Mouse (Mus musculus): ENCODE results near the gene Clcn2.

Gene Clcn2

DNA sequence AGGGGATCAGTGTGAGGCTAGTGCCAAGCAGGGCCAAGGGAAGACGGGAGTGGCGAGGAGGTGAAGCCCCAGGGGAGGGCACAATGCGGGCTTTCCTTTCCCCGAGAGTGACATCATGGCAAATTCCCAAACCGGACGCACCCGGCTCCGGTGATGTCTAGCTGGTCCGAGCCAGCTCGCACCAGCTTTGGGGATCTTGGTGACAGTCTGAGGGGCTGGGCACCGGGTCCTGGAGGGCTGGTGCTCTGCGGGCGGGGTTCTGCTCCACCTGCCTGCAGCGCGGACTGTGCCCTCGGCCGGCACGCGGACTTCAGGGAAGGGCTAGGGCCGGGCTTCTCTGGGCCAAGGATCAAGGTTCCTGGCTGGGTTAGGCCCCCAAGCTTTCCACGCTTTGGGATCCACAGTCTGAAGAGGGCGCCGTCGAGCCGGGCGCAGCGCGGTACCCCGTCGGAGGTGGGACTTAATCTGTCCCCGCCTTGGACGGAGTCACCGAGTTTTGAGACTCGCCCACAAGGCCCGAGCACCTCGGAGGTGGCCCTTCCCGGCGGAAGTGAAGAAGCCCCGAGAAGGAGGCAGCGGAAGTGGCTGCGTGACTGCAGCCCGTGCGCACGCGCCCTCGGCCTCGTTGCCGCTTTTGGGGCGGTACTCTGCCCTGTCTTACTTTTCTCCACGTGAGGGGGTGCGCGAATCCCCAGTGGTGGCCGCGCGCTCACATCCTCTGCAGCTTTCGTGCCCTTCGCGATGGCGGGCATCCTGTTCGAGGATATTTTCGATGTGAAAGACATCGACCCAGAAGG lies at the start of gene Clcn2, which contains the start of gene Polr2h:
Gene Clcn2, minus strand, starts transcription at position 566 of the 797 bp plus-strand sequence.
Gene Polr2h, plus strand, starts transcription at position 485 of the 797 bp plus-strand sequence.
- peak; percentile 95 to 98 for DNase-seq (ENCODE audit: low spot score in 2 of 2)

DNA sequence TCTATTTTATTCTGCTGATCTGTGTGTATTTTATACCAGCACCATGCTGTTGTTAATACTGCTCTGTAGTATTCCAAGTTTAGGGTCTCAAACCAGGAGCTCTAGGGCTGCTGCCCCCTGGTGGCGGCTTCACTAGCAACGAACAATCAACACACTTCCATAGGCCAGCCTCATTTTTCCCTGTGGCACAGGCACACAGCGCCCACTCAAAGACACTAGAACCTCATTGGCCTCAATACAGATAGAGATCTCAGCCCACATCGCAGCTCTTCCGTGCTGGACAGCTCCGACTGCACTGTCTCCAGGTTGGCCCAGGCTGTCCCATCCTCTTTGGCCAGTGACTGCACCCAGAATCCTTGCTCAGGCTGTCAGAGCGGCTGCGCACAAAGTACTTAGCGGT lies 47.7 kb upstream of the Clcn2 start:
- DNase-seq (ENCODE audit: low spot score in 2 of 2), result peak; percentile 24 to 76

DNA sequence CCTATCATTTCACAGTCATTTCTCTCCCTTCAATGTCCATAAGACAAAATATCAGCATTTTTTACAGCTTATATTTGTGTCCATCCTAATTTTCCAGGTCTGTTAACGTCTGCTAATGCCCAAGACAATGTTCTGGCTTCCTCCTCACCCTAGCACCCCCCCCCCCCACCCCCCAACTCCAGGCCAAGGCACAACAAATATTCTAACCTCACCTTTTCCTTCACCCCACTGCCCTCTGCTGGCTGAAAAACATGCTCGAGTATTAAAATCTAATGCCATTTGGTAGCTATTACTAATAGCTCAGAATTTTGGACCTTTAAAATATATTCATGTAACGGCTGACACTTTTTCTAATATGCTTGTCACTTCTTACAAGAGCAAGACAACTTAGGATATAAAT lies 44.1 kb upstream of the Clcn2 start:
- peak in 1 of 2 experiments; percentile 23 for DNase-seq (ENCODE audit: low spot score in 2 of 2)

DNA sequence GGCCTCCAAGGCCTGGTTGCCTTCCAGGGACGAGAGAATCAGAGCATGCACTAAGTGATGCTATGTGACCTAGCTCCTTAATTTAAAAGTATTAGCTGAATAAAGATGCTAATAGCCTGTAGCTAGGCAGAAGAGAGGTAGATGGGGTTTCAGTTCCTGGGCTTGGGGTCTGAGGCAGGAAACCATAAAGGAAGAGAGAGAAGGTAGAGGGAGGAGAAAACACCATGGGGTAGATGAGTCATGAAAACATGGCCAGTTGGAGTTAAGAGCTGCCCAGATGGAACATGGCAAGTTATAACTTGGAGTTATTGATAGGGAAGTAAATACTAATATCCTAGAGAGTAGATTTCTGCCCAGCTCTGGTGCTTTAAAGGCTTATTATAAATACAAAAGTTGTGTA lies 39.8 kb upstream of the Clcn2 start:
- DNase-seq (ENCODE audit: low spot score in 2 of 2), result no peak

DNA sequence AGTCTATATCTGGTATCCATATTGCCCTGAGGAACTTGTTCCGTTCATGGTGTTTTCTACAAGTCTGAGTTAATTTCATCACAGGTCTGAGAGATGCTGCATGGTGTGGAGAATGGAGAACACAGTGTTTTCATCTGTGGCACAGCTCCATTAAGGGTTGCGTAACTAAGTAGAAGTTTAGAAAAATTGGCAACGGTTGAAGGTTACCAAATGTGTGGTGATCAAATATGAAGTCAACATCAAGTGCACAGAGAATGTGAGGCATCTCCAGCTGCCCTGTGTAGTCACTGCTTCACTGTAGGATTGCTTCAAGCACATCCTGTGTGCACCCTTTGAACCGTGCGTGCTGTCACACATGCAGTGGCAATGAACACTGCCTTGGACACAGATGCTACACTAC lies 38.5 kb upstream of the Clcn2 start:
- no peak for DNase-seq (ENCODE audit: low spot score in 2 of 2)

DNA sequence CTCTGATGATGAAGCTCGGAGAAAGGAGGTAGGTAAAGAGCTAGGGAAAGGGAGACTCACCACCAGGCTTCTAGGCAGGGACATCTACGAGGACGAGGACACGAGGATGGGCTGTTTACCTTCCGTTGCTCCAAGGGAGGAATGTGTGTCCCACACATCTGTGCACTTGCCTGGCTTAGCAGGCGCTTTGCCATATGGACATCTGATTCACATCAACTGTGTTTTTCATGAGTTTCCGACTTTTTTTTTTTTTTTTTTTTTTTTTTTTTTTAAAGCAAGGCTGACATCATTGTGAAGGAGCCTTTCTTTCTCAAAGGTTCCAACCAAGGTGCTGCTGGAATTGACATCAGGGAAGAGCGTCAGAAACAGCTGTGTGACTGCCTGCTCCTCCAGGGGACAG lies 33.0 kb upstream of the Clcn2 start:
- no peak for DNase-seq (ENCODE audit: low spot score in 2 of 2)

DNA sequence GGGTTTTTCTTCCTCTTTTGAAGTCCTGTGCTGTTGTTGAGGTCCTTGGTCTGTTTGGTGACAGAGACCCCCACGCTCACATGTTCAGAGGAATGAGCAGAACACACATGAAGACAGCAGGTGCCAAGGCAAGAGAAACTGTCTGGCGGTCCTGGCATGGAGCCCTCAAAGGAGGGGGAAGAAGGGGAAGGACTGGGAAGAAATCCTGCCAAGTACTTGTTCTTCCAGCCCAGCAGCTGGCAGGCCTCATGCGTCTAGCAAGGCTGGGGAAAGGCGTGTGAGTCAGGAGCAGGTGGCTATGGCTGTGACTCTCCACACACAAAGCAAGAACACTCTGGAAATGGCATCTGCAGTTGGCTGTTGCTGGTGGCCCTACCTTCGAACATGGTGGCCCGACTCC lies 29.1 kb upstream of the Clcn2 start:
- DNase-seq (ENCODE audit: low spot score in 2 of 2), result no peak

DNA sequence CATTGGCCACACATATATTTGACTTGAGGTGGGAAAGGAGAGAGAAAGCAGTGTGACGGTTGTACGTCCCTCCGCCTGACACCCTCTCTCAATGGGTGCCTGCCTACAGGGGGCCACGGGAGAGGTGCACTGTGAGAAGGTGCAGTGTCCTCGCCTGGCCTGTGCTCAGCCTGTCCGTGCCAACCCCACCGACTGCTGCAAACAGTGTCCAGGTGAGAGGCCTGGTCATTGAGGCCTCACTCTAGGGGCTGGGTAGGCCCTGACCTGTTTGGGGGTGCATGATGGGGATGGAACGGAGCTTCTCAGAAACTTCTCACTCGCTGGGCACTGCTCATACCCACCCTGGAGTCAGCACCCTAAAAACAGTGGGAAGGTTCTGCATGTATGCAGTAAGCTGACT lies 22.3 kb upstream of the Clcn2 start:
- DNase-seq (ENCODE audit: low spot score in 2 of 2), result no peak

DNA sequence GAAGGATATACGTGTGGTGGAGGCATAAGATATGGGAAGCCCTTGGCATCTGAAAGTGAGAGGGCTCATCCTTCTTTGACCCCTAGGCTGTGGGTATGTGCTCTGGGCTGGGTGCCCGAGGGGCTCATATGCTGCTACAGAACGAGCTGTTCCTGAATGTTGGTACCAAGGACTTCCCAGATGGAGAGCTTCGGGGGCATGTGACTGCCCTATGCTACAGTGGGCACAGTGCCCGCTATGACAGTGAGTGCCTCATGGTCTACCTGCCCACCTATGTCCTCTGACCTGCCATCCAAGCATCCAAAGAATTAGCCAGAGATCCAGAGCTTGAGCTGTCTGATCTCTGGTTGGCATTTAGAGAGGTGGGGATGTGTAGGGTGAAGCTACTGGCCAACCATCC lies 19.3 kb upstream of the Clcn2 start:
- DNase-seq (ENCODE audit: low spot score in 2 of 2), result no peak

DNA sequence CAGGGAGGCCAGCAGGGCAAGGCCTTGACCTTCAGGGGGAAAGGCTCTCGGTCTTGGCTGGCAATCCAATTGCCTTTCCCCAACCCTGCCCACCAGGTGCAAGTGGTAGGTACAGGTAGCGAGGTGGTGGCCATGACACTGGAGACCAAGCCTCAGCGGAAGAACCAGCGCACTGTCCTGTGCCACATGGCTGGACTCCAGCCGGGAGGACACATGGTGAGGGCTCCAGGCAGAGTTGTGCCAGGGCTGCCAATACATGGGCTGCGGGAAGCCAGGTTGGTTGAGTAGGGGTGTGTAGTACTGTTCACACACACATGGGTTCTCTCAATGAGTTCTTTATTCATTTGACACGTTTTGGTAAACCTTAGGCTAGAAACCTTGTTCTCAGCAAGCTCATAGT lies 18.6 kb upstream of the Clcn2 start:
- no peak for DNase-seq (ENCODE audit: low spot score in 2 of 2)

DNA sequence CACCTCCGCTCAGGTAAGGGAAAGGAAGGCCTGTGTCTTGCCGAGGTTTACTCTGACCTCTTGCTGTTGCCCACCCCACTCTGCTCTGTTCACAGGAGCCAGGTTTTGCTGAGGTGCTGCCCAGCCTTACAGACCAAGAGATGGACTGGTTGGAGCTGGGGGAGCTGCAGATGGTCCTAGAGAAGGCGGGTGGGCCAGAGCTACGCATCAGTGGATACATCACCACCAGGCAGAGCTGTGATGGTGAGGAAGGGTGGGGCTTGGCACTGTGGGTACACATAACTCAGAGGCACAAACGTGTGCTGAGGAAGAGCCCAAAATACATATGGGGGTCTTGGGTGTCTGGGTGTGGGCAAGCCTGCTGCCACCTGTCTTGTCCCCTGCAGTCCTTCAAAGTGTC lies 18.1 kb upstream of the Clcn2 start:
- no peak for DNase-seq (ENCODE audit: low spot score in 2 of 2)

DNA sequence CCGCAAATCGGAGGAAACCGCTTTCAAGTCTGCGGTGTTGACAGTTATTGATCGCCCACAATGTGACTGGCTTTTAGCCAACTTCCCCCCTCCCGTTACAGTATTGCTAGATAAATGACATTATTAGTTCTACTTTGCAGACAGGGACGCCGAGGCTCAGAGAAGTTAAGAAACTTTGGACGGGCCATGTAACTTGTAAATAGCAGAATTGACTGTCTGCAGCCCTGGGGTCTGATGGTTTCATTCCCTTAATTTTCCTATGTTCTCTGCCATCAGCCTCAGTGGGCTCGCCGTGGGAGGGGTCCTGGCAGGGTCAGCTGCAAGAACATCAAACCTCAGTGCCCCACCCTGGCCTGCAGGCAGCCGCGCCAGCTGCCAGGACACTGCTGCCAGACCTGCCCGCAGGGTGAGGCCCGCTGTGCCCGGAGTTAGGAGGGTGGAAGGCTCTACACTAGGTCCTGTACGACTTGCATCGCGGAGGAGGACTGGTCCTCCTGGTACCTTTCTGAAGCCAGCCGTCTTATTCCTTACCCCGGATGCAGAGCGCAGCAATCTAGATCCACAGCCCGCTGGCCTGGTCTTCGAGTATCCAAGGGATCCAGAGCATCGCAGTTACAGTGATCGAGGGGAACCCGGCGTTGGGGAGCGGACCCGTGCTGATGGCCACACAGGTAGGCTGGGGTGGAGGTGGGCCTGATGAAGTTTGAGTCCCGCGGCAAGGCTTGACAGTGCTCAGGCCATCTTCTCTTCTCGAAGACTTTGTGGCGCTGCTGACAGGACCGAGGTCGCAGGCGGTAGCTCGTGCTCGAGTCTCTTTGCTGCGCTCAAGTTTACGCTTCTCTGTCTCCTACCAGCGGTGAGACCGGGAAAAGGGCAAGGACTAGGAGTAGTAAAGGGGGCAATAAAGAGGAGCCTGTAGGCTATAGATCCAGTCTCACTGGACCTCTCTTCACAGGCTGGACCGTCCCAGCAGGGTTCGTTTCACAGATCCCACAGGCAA lies 16.5 kb upstream of the Clcn2 start, which contains the start of gene Thpo:
Gene Thpo, minus strand, starts transcription at position 781 of the 1,000 bp plus-strand sequence.
- no peak for DNase-seq (ENCODE audit: low spot score in 2 of 2)

DNA sequence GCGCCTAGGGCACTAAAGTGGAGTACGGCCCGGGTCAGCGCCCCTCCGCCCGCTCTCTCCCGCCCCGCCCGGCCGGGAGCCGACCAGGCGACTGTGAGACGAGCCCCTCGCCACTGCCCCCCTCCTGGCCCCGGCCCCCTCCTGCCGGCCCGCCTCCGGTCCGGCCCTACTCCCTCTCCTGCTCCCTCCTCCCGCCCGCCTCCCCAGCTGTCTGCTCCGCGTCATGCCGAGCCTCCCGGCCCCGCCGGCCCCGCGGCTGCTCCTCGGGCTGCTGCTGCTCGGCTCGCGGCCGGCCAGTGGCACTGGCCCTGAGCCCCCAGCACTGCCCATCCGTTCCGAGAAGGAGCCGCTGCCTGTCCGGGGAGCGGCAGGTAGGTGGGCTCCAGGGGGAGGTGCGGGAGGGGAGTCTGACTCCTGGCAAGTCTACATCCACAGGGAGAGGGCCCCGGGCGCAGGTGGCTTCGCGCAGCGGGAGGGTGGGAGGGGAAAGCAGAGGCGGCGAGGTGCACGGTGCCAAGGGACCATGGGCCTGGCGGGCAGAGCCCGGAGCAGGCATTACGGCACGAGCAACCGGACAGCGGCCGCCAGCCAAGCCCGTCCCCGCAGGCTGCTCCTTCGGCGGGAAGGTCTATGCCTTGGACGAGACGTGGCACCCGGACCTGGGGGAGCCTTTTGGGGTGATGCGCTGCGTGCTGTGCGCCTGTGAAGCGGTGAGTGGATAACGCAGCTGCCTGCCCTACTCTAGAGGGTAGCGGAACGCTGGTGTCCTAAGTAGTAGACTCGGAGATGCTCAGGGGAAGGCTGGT lies 15.6 kb upstream of the Clcn2 start, which contains the start of gene Chrd:
Gene Chrd, plus strand, starts transcription at position 203 of the 806 bp plus-strand sequence.
- DNase-seq (ENCODE audit: low spot score in 2 of 2), result no peak

DNA sequence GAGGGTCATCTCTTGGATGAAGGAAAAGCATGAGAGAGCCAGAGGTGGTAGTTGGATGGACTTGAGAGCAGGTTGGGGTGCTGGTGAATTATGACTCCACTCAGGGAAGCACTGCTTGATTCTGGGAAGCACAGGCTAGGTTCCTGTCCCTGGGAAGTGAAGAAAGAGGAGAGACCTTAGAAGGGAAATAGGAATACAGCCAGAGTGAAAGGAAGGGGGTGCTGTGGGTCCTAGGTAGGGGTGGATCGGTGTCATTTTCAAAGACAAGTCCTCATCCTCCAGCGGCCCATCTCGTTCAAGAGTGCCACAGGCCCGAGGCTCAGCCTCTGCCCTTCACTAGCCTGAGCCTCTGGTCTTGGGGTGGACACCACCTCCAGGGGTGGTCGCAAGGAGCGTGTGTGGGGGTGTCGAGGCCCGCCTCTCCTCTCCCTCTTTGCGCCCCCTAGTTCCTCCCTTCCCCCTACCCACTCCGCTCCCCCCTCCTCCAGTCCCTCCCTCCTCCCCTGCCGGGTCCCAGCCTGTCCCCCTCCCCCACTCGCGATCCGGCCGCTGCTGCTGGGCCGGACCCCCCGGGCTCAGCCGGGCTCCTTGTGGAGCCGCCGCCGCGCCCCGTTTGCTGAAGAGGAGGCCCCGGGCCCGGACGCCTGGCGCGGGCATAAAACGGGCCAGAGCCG lies 14.8 kb upstream of the Clcn2 start:
- no peak for DNase-seq (ENCODE audit: low spot score in 2 of 2)

DNA sequence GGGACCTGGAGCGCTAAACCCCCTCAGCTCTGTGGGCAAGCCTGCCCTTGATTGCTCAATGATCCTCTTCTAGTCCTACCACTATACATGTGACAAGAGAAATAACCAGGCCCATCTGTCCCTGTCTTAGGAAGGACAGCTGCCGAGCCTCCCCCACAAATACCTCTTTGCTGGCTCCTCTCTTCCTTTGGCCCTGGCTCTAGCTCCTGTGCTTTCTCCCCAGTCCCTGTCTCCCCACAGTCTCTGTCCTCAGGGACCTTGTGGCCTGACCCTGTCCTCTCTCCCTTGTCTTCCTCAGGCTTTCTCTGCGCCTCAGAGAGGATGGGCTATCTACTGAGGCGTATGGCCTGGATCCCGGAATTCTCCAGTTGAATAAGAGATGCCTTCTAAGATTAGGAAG lies 14.1 kb upstream of the Clcn2 start:
- DNase-seq (ENCODE audit: low spot score in 2 of 2), result no peak

DNA sequence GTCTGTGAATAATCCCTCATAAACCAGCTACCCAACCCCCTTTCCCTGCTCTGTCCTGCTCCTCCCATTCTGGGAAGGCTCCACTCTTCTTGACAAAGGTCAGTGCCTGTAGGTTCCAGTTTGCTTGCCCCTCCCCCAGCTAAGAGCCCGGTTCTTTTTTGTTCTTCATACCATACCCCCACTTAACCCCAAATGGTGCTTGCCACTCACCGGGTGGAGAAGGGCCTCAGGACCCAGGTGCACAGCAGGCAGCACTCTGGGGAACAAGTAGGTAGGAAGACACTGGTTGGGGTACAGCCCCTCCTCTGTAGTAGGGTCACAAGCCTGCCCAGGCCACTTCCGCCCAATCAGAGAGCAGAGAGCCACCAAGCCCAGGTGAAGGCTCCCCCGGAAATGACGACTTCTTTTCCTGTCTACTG lies 12.8 kb upstream of the Clcn2 start:
- DNase-seq (ENCODE audit: low spot score in 2 of 2), result no peak

DNA sequence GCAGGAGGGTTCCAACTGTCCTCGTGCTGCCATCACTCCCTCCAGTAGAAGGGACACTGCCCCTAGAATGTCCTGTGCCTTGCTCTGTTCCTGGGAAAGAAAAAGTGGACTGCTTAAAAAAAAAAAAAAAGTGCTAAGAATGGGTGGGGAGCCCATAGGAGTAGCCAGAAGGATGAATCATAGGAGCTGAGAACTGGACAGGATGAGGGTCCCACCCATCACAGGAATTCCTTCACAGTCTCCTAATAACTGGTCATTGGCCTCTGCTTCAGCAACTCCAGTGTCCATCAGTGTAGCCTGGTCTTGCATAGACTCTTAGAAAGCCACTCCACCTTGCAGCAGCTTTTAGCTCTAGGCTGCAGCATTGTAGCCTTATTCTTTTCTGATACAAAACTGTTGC lies 8.8 kb upstream of the Clcn2 start:
- no peak for DNase-seq (ENCODE audit: low spot score in 2 of 2)

DNA sequence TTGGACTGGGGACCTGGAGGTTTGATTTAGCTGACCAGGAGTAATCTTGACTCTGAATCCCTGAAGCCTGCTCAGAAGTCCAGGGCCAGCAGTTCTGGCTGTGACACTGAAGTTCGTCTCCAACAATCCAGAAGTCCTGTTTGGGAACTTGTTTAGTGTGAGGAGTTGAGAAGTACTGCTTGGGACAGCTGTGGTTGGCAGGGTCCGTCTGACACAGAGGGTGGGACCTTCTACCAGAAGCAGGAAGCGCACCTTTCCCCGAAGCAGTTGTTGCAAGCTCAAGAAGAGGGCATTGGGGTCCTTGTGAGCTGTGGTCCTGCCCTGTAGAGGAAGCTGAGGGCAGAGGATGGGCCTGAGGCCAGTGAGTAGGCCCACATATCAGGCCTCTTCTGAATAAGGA lies 8.2 kb upstream of the Clcn2 start:
- DNase-seq (ENCODE audit: low spot score in 2 of 2), result no peak

DNA sequence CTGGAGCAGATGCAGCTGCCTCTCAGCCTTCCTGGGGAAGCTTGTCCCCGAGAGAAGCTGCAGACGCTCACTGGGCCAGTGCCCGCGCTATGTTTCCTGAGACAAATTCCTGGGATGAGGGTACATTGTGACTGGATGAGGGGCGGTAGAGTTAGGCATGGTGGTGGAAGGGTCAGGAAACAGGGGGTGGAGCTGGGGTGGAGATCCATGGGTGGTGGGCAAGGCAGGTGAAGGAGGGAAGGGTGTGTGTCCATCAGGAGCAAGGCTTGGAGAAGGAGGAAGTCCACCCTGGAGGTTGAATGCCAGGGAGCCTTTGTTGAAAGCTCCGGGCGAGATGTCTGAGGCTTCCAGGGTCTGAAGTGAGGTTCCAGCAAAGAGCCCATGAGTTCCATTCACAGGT lies 7.8 kb upstream of the Clcn2 start:
- no peak for DNase-seq (ENCODE audit: low spot score in 2 of 2)

DNA sequence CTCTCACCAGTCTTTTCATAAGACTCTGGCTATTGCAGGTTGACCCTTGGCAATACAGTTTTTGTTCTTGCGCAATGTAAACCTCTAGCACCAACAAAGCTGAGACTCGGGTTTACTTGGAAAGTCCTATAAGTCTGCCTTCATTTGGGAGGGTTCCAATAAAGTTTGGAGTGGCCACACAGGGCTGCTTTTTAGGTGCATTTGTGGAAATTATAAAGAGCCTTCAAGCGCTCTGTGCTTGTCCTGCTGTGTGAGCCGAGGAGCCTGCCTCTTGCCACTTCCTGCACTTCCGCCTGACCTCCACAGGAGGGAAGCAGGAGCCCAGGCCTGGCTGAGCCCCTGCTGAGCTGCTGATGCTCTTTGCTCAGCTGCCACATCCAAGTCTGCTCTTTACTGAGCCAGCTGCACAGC lies 6.8 kb upstream of the Clcn2 start:
- peak in 1 of 2 experiments; percentile 67 for DNase-seq (ENCODE audit: low spot score in 2 of 2)

DNA sequence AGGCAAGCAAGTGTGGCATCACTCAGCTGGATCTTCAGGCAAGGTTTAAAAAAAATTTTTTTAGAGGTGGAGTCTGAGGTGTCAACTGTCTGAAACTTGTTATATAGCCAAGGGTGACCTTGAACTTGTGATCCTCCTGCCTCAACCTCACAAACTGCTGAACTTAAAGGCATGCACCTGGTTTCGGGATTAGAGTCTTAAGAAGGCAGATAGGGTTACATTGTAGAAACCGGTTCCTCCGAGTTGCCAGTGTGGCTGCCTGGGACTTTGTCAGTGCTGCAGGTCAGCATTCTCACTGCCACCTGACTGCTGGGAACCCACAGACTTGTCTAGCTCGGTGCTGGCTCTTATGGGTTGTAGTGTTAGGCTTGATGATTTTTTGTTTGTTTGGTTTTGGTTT lies 5.7 kb upstream of the Clcn2 start:
- no peak for DNase-seq (ENCODE audit: low spot score in 2 of 2)

Data from spleen, postnatal 4 days (tissue).